Mouse (Mus musculus): ENCODE results near the gene Gm20767.
"Not testable (repeated sequence)": the region's sequence is repeated elsewhere in the genome, so short reads cannot be mapped to it uniquely, and the experiment has no call there.

The Gm20767 gene

GRCm38 (mm10) chr13:120139946-120140345 lies at the start of gene Gm20767:
Gene Gm20767, plus strand, starts transcription at chr13:120140246.
- not testable (repeated sequence) for DNase-seq (ENCODE audit: extremely low spot score, low read depth, low spot score)

GRCm38 (mm10) chr13:120092950-120093349 lies 47.1 kb upstream of the Gm20767 start:
- not testable (repeated sequence) for DNase-seq (ENCODE audit: extremely low spot score, low read depth, low spot score)

GRCm38 (mm10) chr13:120096241-120096937 lies 43.7 kb upstream of the Gm20767 start:
- not testable (repeated sequence) for DNase-seq (ENCODE audit: extremely low spot score, low read depth, low spot score)

GRCm38 (mm10) chr13:120096938-120097256 lies 43.1 kb upstream of the Gm20767 start:
- DNase-seq (ENCODE audit: extremely low spot score, low read depth, low spot score) = not testable (repeated sequence)

GRCm38 (mm10) chr13:120099327-120099726 lies 40.7 kb upstream of the Gm20767 start:
- DNase-seq (ENCODE audit: extremely low spot score, low read depth, low spot score) = not testable (repeated sequence)

- DNase-seq (ENCODE audit: extremely low spot score, low read depth, low spot score) = not testable (repeated sequence)
Observed at GRCm38 (mm10) chr13:120106504-120106903, 33.5 kb upstream of the Gm20767 start.

- not testable (repeated sequence) for DNase-seq (ENCODE audit: extremely low spot score, low read depth, low spot score)
Observed at GRCm38 (mm10) chr13:120107000-120107399, 33.0 kb upstream of the Gm20767 start.

GRCm38 (mm10) chr13:120142348-120142747 lies 2.3 kb downstream of the Gm20767 start:
- not testable (repeated sequence) for DNase-seq (ENCODE audit: extremely low spot score, low read depth, low spot score)

- not testable (repeated sequence) for DNase-seq (ENCODE audit: extremely low spot score, low read depth, low spot score)
Observed at GRCm38 (mm10) chr13:120149660-120150407, 9.8 kb downstream of the Gm20767 start.

GRCm38 (mm10) chr13:120150589-120150988 lies 10.5 kb downstream of the Gm20767 start:
- not testable (repeated sequence) for DNase-seq (ENCODE audit: extremely low spot score, low read depth, low spot score)

- DNase-seq (ENCODE audit: extremely low spot score, low read depth, low spot score) = not testable (repeated sequence)
Observed at GRCm38 (mm10) chr13:120168301-120168700, 28.3 kb downstream of the Gm20767 start.

GRCm38 (mm10) chr13:120172133-120172532 lies 32.1 kb downstream of the Gm20767 start, which contains the start of gene Gm21818:
Gene Gm21818, plus strand, starts transcription at chr13:120172433.
- not testable (repeated sequence) for DNase-seq (ENCODE audit: extremely low spot score, low read depth, low spot score)

GRCm38 (mm10) chr13:120196189-120196821 lies 56.3 kb downstream of the Gm20767 start:
- not testable (repeated sequence) for DNase-seq (ENCODE audit: extremely low spot score, low read depth, low spot score)

All from hindlimb bud, embryonic 11.5 days (tissue).